8 mouse cellular contexts compared by ENCODE assay signal in the genomic region with DNA sequence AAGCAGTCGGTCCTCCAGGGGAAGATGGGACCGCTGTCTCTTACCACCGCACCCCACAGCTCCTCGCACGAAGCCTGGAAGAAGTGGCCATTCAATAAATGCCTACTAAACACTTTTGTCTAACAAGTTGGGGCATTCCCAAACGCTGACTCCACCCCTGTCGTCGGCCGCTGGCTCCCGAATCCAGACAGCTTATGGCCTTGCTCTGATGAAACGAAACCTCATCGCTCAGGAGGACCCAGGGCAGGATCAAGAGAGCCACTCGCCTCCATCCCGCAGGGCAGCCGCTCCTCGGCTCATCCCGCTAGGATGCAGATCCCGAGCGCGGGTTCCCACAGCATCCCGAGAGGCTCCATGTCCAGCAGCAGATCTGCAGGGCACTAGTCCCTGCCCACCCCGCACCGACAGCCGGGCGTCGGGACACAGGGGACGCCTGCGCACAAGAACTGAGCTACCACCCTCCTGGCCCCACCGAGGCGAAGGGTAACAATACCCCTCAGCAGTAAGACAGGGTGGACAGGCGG. TPM values are rescaled to one million over a fixed set of nuclear protein-coding genes. Genes with fewer than 3 reads are reported as not detected.
DNase-seq lines count a peak whose midpoint lies in the region; TF ChIP-seq lines count a peak whose summit lies in the region.

No protein-coding gene starts in this region.

- peak overlapping the region; percentile 92 for H3ac ChIP-seq in C2C12 (ENCODE audit: control insufficient read depth, insufficient read length, low read depth)

- no peaks in the 10 kb centered on the region for H3K27me3 ChIP-seq in C2C12 (ENCODE audit: control insufficient read depth, insufficient read depth, insufficient read length)
- no peaks in the 10 kb centered on the region for H3K27me3 ChIP-seq in midbrain, embryonic 10.5 days (ENCODE audit: low read depth, poor library complexity, severe bottlenecking)

- H3K9me3 ChIP-seq in midbrain, embryonic 10.5 days (replicated peaks), result no peaks in the 10 kb centered on the region

- peak overlapping the region; percentile 82 for H3K4me3 ChIP-seq in C2C12 (ENCODE audit: insufficient read depth, poor library complexity, severe bottlenecking)
- peak overlapping the region; percentile 87 for H3K4me3 ChIP-seq in midbrain, embryonic 10.5 days

- under 1% methylated on average over 31 of the region's 31 CpGs for WGBS in midbrain, embryonic 10.5 days

- peaks cover 20% of the 10 kb centered on the region for H3K79me3 ChIP-seq in C2C12 (ENCODE audit: low read depth)

- TF ChIP-seq CTCF in C2C12 (IDR thresholded peaks at IDR 0.05; ENCODE audit: control insufficient read depth, insufficient read depth, insufficient read length), result no peak

- peaks cover 31% of the 10 kb centered on the region for H3K79me2 ChIP-seq in C2C12 (ENCODE audit: control insufficient read depth, insufficient read depth)

- H3K4me1 ChIP-seq in midbrain, embryonic 10.5 days, result peaks cover 26% of the 10 kb centered on the region

- no peaks in the 10 kb centered on the region for H3K36me3 ChIP-seq in C2C12 (ENCODE audit: control insufficient read depth, insufficient read depth)
- H3K36me3 ChIP-seq in midbrain, embryonic 10.5 days, result peaks cover 5% of the 10 kb centered on the region; the same call in 1 of the 2 replicates

- H3K27ac ChIP-seq in midbrain, embryonic 10.5 days (replicated peaks), result peak overlapping the region; percentile 95

- DNase-seq in ES-CJ7 (ENCODE audit: low read depth, low spot score), result peak; percentile 54
- peak; percentile 70 for DNase-seq in c-Kit-positive CD71-positive TER-119-positive erythroid progenitor cells, embryonic 14.5 days (ENCODE audit: low spot score)
- peak; percentile 75 for DNase-seq in heart, adult 8-10 months (ENCODE audit: low spot score)
- DNase-seq in kidney, postnatal 36 days, result peak; percentile 69 to 79
- DNase-seq in midbrain, embryonic 10.5 days (ENCODE audit: low spot score), result no peak
- DNase-seq in urinary bladder, postnatal 36 days (ENCODE audit: low spot score in 2 of 2), result peak; percentile 77 to 81
- DNase-seq in right cerebral cortex, adult 18-20 months, result no peak

TF ChIP-seq in C2C12, 6 proteins besides CTCF, POLR2A, EP300 and RAD21:
- no peak for TF ChIP-seq CEBPB (IDR thresholded peaks at IDR 0.05; ENCODE audit: low read depth)
- no peak for TF ChIP-seq MYOD1 (IDR thresholded peaks at IDR 0.05; ENCODE audit: control insufficient read depth, insufficient read length, low read depth)
- TF ChIP-seq FOSL1 (IDR thresholded peaks at IDR 0.05; ENCODE audit: insufficient read depth, low read length, poor library complexity, severe bottlenecking), result no peak
- no peak for TF ChIP-seq USF1 (IDR thresholded peaks at IDR 0.05; ENCODE audit: low read depth)
- no peak for TF ChIP-seq MAX (IDR thresholded peaks at IDR 0.05)
- TF ChIP-seq MYOG (IDR thresholded peaks at IDR 0.05; ENCODE audit: control insufficient read depth, extremely low read depth, insufficient read length), result no peak

RNA-seq across cellular contexts. Expression of a gene that starts 0.6 kb away (rescaled TPM):
- polyA plus RNA-seq in C2C12 (2012; fragmentation: generic; extraction: Trizol), result 4.7 TPM
- total RNA-seq in heart, adult 8-10 months (2022), result 1 to 10 TPM; 3.8 to 5.2 (median 4.6) TPM
- 34.5 and 39.4 TPM in 2 replicates for polyA plus RNA-seq in midbrain, embryonic 10.5 days (2016; fragmentation: Nextera tagmentation; extraction: Ambion mirVana)

RNA-seq across cellular contexts. Expression of a gene that starts 6.7 kb away (rescaled TPM):
- 29.0 TPM for polyA plus RNA-seq in C2C12 (2012; fragmentation: generic; extraction: Trizol)
- 10 to 100 TPM; 17.5 to 23.3 (median 20.6) TPM for total RNA-seq in heart, adult 8-10 months (2022)
- 53.4 and 58.0 TPM in 2 replicates for polyA plus RNA-seq in midbrain, embryonic 10.5 days (2016; fragmentation: Nextera tagmentation; extraction: Ambion mirVana)

RNA-seq across cellular contexts. Expression of a gene that starts 30.4 kb away (rescaled TPM):
- 24.0 TPM for polyA plus RNA-seq in C2C12 (2012; fragmentation: generic; extraction: Trizol)
- 10 to 100 TPM; 34.0 to 54.1 (median 44.9) TPM for total RNA-seq in heart, adult 8-10 months (2022)
- polyA plus RNA-seq in midbrain, embryonic 10.5 days (2016; fragmentation: Nextera tagmentation; extraction: Ambion mirVana), result 52.9 and 68.7 TPM in 2 replicates

Comparison
In these comparisons a context has a peak if more than half of its experiments do, and no peak if none do; other contexts are left out.
1. DNase-seq: peak in ES-CJ7 (single experiment), c-Kit-positive CD71-positive TER-119-positive erythroid progenitor cells, embryonic 14.5 days (single experiment), heart, adult 8-10 months (single experiment), kidney, postnatal 36 days (2 of 2) and urinary bladder, postnatal 36 days (2 of 2); none in midbrain, embryonic 10.5 days (single experiment) and right cerebral cortex, adult 18-20 months (single experiment).